Mouse (Mus musculus): ENCODE measurements around the gene Siah2. TPM values are rescaled to one million over a fixed set of nuclear protein-coding genes. Genes with fewer than 3 reads are reported as not detected.

The Siah2 gene
- total RNA-seq (2021) = 10 to 100 TPM; 18.0 to 20.7 TPM

GRCm38 (mm10) chr3:58691997-58692721 is at the start of gene Siah2:
TSS of gene Siah2 (minus strand) at chr3:58692400.
- DNase-seq = peak; percentile 92 to 94

GRCm38 (mm10) chr3:58739536-58739935 is 47.3 kb upstream of the Siah2 start:
- DNase-seq = no peak

- no peak for DNase-seq
Measured at GRCm38 (mm10) chr3:58738346-58739089, 46.3 kb upstream of the Siah2 start.

- no peak for DNase-seq
Measured at GRCm38 (mm10) chr3:58731520-58731919, 39.3 kb upstream of the Siah2 start.

- no peak for DNase-seq
Measured at GRCm38 (mm10) chr3:58730580-58730979, 38.4 kb upstream of the Siah2 start.

- no peak for DNase-seq
Measured at GRCm38 (mm10) chr3:58729549-58729948, 37.3 kb upstream of the Siah2 start.

- no peak for DNase-seq
Measured at GRCm38 (mm10) chr3:58727601-58728000, 35.4 kb upstream of the Siah2 start.

GRCm38 (mm10) chr3:58727012-58727411 is 34.8 kb upstream of the Siah2 start:
- peak; percentile 18 to 21 for DNase-seq

- DNase-seq = no peak
Measured at GRCm38 (mm10) chr3:58726374-58726773, 34.2 kb upstream of the Siah2 start.

GRCm38 (mm10) chr3:58724815-58725214 is 32.6 kb upstream of the Siah2 start:
- no peak for DNase-seq

GRCm38 (mm10) chr3:58723656-58724055 is 31.5 kb upstream of the Siah2 start:
- DNase-seq = no peak

- DNase-seq = no peak
Measured at GRCm38 (mm10) chr3:58719461-58720230, 27.4 kb upstream of the Siah2 start.

GRCm38 (mm10) chr3:58716705-58717104 is 24.5 kb upstream of the Siah2 start:
- no peak for DNase-seq

GRCm38 (mm10) chr3:58714767-58715166 is 22.6 kb upstream of the Siah2 start:
- no peak for DNase-seq

GRCm38 (mm10) chr3:58714034-58714433 is 21.8 kb upstream of the Siah2 start:
- DNase-seq = no peak

GRCm38 (mm10) chr3:58713191-58713590 is 21.0 kb upstream of the Siah2 start:
- DNase-seq = no peak

GRCm38 (mm10) chr3:58704547-58704946 is 12.3 kb upstream of the Siah2 start:
- no peak for DNase-seq

- no peak for DNase-seq
Measured at GRCm38 (mm10) chr3:58703748-58704147, 11.5 kb upstream of the Siah2 start.

GRCm38 (mm10) chr3:58702329-58702728 is 10.1 kb upstream of the Siah2 start:
- DNase-seq = no peak

- DNase-seq = no peak
Measured at GRCm38 (mm10) chr3:58701441-58701840, 9.2 kb upstream of the Siah2 start.

GRCm38 (mm10) chr3:58697926-58698325 is 5.7 kb upstream of the Siah2 start:
- DNase-seq = no peak

GRCm38 (mm10) chr3:58696806-58697205 is 4.6 kb upstream of the Siah2 start:
- no peak for DNase-seq

- DNase-seq = no peak
Measured at GRCm38 (mm10) chr3:58695507-58695906, 3.3 kb upstream of the Siah2 start.
